Mouse (Mus musculus): ENCODE data around the gene Ctns.
A peak's percentile ranks its signal among the peaks of the same experiment; 100 is the strongest.

GRCm38 (mm10) chr11:73169231-73169630 lies 29.6 kb downstream of the Ctns start:
- TF ChIP-seq CTCF (IDR thresholded peaks at IDR 0.05; ENCODE audit: borderline replicate concordance, insufficient read depth, low read depth, low read length) (peak; percentile 59), POLR2A (IDR thresholded peaks at IDR 0.05; ENCODE audit: borderline replicate concordance, insufficient read depth, low read length) (no peak)
